ENCODE assay signal across 18 mouse cellular contexts in the genomic region with DNA sequence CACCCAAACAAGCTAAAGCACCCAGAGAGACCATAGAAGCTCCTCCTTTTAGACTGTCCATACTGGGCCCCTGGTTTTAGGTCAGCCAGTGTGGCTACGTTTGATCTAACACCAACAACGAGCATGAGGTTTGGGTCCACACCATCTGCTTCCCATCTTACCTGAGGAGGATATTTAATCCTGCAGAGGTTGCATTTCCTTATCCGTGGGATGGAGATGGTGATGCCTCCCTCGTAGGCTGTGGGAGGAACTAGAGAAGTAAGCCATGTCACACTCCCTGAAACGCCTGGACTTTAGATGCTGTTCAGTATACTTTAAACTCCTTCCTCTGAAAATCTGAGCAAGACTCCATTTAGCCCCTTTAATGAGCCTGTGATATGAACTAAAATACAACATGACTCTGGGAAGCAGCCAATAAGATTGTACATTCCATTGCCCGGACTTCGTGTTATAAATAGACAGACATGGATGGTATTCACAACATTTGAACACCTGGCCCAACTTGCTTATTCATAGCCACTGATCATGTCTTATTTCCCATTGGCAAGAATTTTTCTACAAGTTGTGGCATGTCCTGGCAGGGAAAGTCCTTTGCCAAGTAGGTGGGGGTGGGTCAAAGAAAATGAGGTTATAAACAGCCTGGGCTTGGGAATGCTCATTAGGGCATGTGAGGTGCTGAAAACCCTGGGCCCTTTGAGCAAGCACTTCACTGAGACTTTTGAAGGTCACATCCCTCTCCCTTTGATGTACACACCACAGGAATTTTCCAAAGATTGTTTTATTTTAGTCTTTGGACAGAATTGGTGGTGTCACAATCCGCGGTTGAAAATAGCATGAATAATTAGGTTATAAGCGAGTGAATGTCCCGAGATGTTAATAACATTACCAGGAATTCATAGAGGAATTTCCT.
DNase-seq lines count a peak whose midpoint lies in the region; ATAC-seq and TF ChIP-seq lines count a peak whose summit lies in the region.
"Had no signal": no experiment of that assay in that cellular context is flagged by ENCODE, and none has a peak within 500 bp of the region (broad histone marks: within the 10 kb centered on the region; RNA-seq: fewer than 3 reads in every experiment).

No protein-coding gene starts in this region.

- peak; percentile 77 for DNase-seq in heart, adult 11 months
- DNase-seq in heart, adult 2 months, result no peak
- no peak for DNase-seq in kidney, postnatal 14 days
- DNase-seq in fibroblast of lung, adult 2 months (ENCODE audit: low read depth), result peak; percentile 69
- no peak for DNase-seq in liver, embryonic 13.5 days
- no peak for DNase-seq in left cerebral cortex, adult 18-20 months (ENCODE audit: low spot score in 2 of 2)
- DNase-seq: B cell, adult 2 months; cerebellum, adult 2 months; gastrocnemius, postnatal 36 days; kidney, adult 11 months; kidney, postnatal 4 days; lung, postnatal 36 days; thymus, adult 2 months had no signal

- H3K9me3 ChIP-seq in kidney, embryonic 15.5 days (replicated peaks), result no peaks in the 10 kb centered on the region
- no peaks in the 10 kb centered on the region for H3K9me3 ChIP-seq in liver, embryonic 13.5 days (replicated peaks)
- no peaks in the 10 kb centered on the region for H3K9me3 ChIP-seq in hindbrain, embryonic 12.5 days (replicated peaks)
- H3K9me3 ChIP-seq: neural tube, embryonic 15.5 days had no signal

- no peak overlapping the region for H3K4me3 ChIP-seq in heart, adult 2 months
- no peak overlapping the region for H3K4me3 ChIP-seq in kidney, embryonic 15.5 days (replicated peaks)
- no peak overlapping the region for H3K4me3 ChIP-seq in liver, embryonic 13.5 days (replicated peaks)
- no peak overlapping the region for H3K4me3 ChIP-seq in hindbrain, embryonic 12.5 days
- H3K4me3 ChIP-seq: neural tube, embryonic 15.5 days had no signal

- no peak overlapping the region; the same call in 1 of the 2 replicates for H3K27ac ChIP-seq in heart, adult 2 months
- no peak overlapping the region for H3K27ac ChIP-seq in kidney, embryonic 15.5 days
- H3K27ac ChIP-seq in liver, embryonic 13.5 days, result peak overlapping the region; percentile 98
- no peak overlapping the region for H3K27ac ChIP-seq in hindbrain, embryonic 12.5 days
- H3K27ac ChIP-seq: hindbrain, embryonic 14.5 days; neural tube, embryonic 15.5 days had no signal

- no peaks in the 10 kb centered on the region for H3K79me2 ChIP-seq in heart, adult 2 months (replicated peaks; ENCODE audit: control insufficient read depth, insufficient read depth, low read length)

- TF ChIP-seq EP300 in heart, adult 2 months (IDR thresholded peaks at IDR 0.05; ENCODE audit: insufficient read depth, low read depth, low read length), result no peak

- H3K4me2 ChIP-seq in kidney, embryonic 15.5 days, result no peak overlapping the region
- H3K4me2 ChIP-seq in liver, embryonic 13.5 days, result no peak overlapping the region
- H3K4me2 ChIP-seq in hindbrain, embryonic 12.5 days (replicated peaks), result no peak overlapping the region
- H3K4me2 ChIP-seq: hindbrain, embryonic 14.5 days; midbrain, embryonic 11.5 days; neural tube, embryonic 15.5 days had no signal

- no peak for TF ChIP-seq POLR2A in heart, adult 2 months (IDR thresholded peaks at IDR 0.05; ENCODE audit: insufficient read depth, low read depth, low read length)

- 44% methylated on average over 11 of the region's 11 CpGs for WGBS in heart, adult 2 months
- 51% methylated on average over 11 of the region's 11 CpGs for WGBS in kidney, embryonic 15.5 days
- 76% methylated on average over 11 of the region's 11 CpGs for WGBS in liver, embryonic 13.5 days (ENCODE audit: insufficient replicate concordance)
- WGBS in hindbrain, embryonic 12.5 days, result 83% methylated on average over 11 of the region's 11 CpGs

- ATAC-seq in kidney, embryonic 15.5 days (replicated peaks; ENCODE audit: low FRiP score), result 0 out of 2 replicates have a peak, but pooled peaks have one; percentile 9
- ATAC-seq in liver, embryonic 13.5 days (ENCODE audit: low read depth), result no peak
- ATAC-seq in hindbrain, embryonic 12.5 days (ENCODE audit: low FRiP score), result no peak

- H3K4me1 ChIP-seq in heart, adult 2 months (ENCODE audit: control insufficient read depth, insufficient read depth, low read length), result peaks cover 2% of the 10 kb centered on the region; the same call in 1 of the 2 replicates
- peaks cover 6% of the 10 kb centered on the region; the same call in 1 of the 2 replicates for H3K4me1 ChIP-seq in kidney, embryonic 15.5 days
- H3K4me1 ChIP-seq in liver, embryonic 13.5 days (replicated peaks), result peaks cover 69% of the 10 kb centered on the region
- no peaks in the 10 kb centered on the region for H3K4me1 ChIP-seq in hindbrain, embryonic 12.5 days
- H3K4me1 ChIP-seq: neural tube, embryonic 15.5 days had no signal

- intact Hi-C loops in heart, adult 2 months (cut with DNase I), result no loop called here

- no peak for TF ChIP-seq CTCF in heart, adult 2 months (IDR thresholded peaks at IDR 0.05)

- no peaks in the 10 kb centered on the region for H3K27me3 ChIP-seq in heart, adult 2 months (ENCODE audit: control insufficient read depth, insufficient read depth, low read length)
- H3K27me3 ChIP-seq in kidney, embryonic 15.5 days, result no peaks in the 10 kb centered on the region
- no peaks in the 10 kb centered on the region for H3K27me3 ChIP-seq in liver, embryonic 13.5 days
- H3K27me3 ChIP-seq in hindbrain, embryonic 12.5 days, result no peaks in the 10 kb centered on the region
- H3K27me3 ChIP-seq: neural tube, embryonic 15.5 days had no signal

- no peak overlapping the region for H3K9ac ChIP-seq in heart, adult 2 months (ENCODE audit: low read depth, low read length)
- no peak overlapping the region for H3K9ac ChIP-seq in kidney, embryonic 15.5 days
- H3K9ac ChIP-seq in liver, embryonic 13.5 days, result no peak overlapping the region
- H3K9ac ChIP-seq in hindbrain, embryonic 12.5 days, result no peak overlapping the region
- H3K9ac ChIP-seq: hindbrain, embryonic 14.5 days; neural tube, embryonic 15.5 days had no signal

- no peaks in the 10 kb centered on the region for H3K36me3 ChIP-seq in heart, adult 2 months (ENCODE audit: control insufficient read depth, insufficient read depth, low read length)
- no peaks in the 10 kb centered on the region for H3K36me3 ChIP-seq in kidney, embryonic 15.5 days
- H3K36me3 ChIP-seq in liver, embryonic 13.5 days, result no peaks in the 10 kb centered on the region
- no peaks in the 10 kb centered on the region for H3K36me3 ChIP-seq in hindbrain, embryonic 12.5 days
- H3K36me3 ChIP-seq: neural tube, embryonic 15.5 days had no signal

Comparison
In these comparisons a context has a peak if more than half of its experiments do, and no peak if none do; other contexts are left out.
1. DNase-seq: peak in heart, adult 11 months (single experiment) and fibroblast of lung, adult 2 months (single experiment); none in heart, adult 2 months (0 of 2), kidney, postnatal 14 days (single experiment), liver, embryonic 13.5 days (single experiment) and left cerebral cortex, adult 18-20 months (0 of 2).